Mouse (Mus musculus): ENCODE measurements at regions not wholly inside any gene's neighbourhood (a gene's known extent, or its start where the extent isn't known, plus 50 kb on each side); places are given as distances from the start of the nearest gene placed in this dataset.

DNA sequence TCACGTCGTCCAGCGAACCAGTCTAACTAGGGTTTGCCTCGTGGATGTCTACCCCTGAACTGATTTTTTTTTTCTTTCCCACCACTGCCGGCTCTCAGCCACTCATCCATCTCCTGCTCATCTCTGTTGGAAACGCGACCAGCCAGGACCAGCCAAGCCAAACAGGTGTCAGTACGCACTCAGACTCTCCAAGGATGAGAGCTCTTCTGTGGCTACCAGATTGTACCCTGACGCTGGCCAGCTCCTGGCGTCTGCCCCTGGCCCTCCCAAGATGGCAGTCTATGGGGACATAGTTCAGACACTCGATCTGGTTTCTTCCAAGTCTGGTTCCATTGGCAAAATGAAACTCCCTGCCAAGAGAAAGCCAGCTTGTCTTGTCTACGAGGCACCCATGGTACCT, 109.3 kb downstream of the Zfp36l1 start:
- TF ChIP-seq CTCF (IDR thresholded peaks at IDR 0.05; ENCODE audit: low read depth, low read length) (no peak), POLR2A (IDR thresholded peaks at IDR 0.05; ENCODE audit: borderline replicate concordance, low read depth, low read length) (no peak)
